Comparison of ENCODE assay signal across 36 mouse cellular contexts in genomic region chr2:172522528-172522927, GRCm38 (mm10). TPM values are rescaled to one million over a fixed set of nuclear protein-coding genes. Genes with fewer than 3 reads are reported as not detected.
"Had no signal": no experiment of that assay in that cellular context is flagged by ENCODE, and none has a peak within 500 bp of the region (broad histone marks: within the 10 kb centered on the region; RNA-seq: fewer than 3 reads in every experiment).

No protein-coding gene starts in this region.

- H3K36me3 ChIP-seq: heart, embryonic 10.5 days; heart, embryonic 12.5 days; hindbrain, embryonic 10.5 days; hindbrain, embryonic 12.5 days; intestine, embryonic 15.5 days; limb, embryonic 10.5 days; limb, embryonic 12.5 days had no signal

- H3K27me3 ChIP-seq: heart, embryonic 12.5 days; intestine, embryonic 15.5 days; limb, embryonic 12.5 days had no signal

- H3K9ac ChIP-seq: heart, embryonic 12.5 days; hindbrain, embryonic 12.5 days; hindbrain, embryonic 14.5 days; intestine, embryonic 15.5 days; limb, embryonic 12.5 days; liver, embryonic 14.5 days had no signal

- ATAC-seq: hindbrain, embryonic 16.5 days; inflammation-experienced regulatory T-cells, adult 6 months; intestine, embryonic 15.5 days; intestine, postnatal 0 days had no signal

- H3K4me3 ChIP-seq: heart, embryonic 10.5 days; heart, embryonic 12.5 days; hindbrain, embryonic 10.5 days; hindbrain, embryonic 12.5 days; intestine, embryonic 15.5 days; left cerebral cortex, adult 2 months; limb, embryonic 10.5 days; limb, embryonic 12.5 days had no signal

- H3K9me3 ChIP-seq: heart, embryonic 10.5 days; heart, embryonic 12.5 days; hindbrain, embryonic 10.5 days; hindbrain, embryonic 12.5 days; intestine, embryonic 15.5 days; limb, embryonic 10.5 days; limb, embryonic 12.5 days had no signal

- DNase-seq: gastrocnemius, postnatal 14 days; gastrocnemius, postnatal 36 days; heart, adult 11 months; heart, postnatal 10 days; heart, postnatal 4 days; kidney, adult 18-20 months; kidney, adult 8-10 months; kidney, postnatal 10 days; kidney, postnatal 25 days; kidney, postnatal 4 days; layer of hippocampus, adult 9-11 months; layer of hippocampus, postnatal 36 days; liver; lung, adult 18-20 months had no signal

- H3K27ac ChIP-seq: heart, embryonic 10.5 days; hindbrain, embryonic 10.5 days; hindbrain, embryonic 12.5 days; hindbrain, embryonic 14.5 days; intestine, embryonic 15.5 days; left cerebral cortex, adult 2 months; limb, embryonic 10.5 days; limb, embryonic 12.5 days; liver, embryonic 14.5 days had no signal

- H3K4me1 ChIP-seq: hindbrain, embryonic 12.5 days; intestine, embryonic 15.5 days had no signal

RNA-seq across cellular contexts. Expression of gene Tfap2c, which starts 26.9 kb away (rescaled TPM):
- total RNA-seq: gastrocnemius, adult 18-20 months; gastrocnemius, adult 8-10 months; gastrocnemius, postnatal 14 days; gastrocnemius, postnatal 36 days; heart, adult 8-10 months; heart, postnatal 10 days; heart, postnatal 25 days; heart, postnatal 4 days had no signal
- polyA plus RNA-seq: heart, embryonic 14.5 days; inflammation-experienced regulatory T-cells, adult 6 months; intestine, postnatal 0 days; liver, embryonic 14.5 days; liver, embryonic 16.5 days had no signal

RNA-seq across cellular contexts. Expression of gene Fam209, which starts 50.2 kb away (rescaled TPM):
- total RNA-seq: heart, adult 8-10 months; heart, postnatal 10 days; heart, postnatal 25 days; layer of hippocampus, postnatal 36 days; left cerebral cortex, postnatal 14 days; left cerebral cortex, postnatal 36 days had no signal
- polyA plus RNA-seq: heart, embryonic 10.5 days; heart, embryonic 14.5 days; hindbrain, embryonic 10.5 days; hindbrain, embryonic 12.5 days; intestine, embryonic 15.5 days; intestine, postnatal 0 days; kidney, embryonic 14.5 days; limb, embryonic 12.5 days had no signal
